In the genomic region with DNA sequence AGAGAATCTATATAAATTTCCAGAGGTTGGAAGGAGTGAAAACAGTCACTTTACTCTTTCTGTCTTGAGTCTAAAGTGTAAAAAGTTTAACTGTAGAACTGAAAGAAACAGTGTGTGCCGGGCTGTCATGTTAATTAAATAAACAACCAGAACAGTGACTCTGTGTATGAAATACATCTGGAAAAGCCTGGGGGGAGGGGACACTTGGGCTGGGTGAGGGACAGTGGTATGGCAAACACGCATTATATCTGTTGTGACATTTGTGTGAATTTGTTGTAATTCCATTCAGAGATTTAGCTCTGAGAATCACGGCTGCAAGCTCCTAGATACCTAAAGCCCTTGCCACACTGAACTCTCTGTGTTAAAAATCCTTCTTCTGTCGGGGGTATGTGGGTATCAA, we compare ENCODE assay signal across 15 mouse cellular contexts. TPM values are rescaled to one million over a fixed set of nuclear protein-coding genes. Genes with fewer than 3 reads are reported as not detected.
DNase-seq lines count a peak whose midpoint lies in the region; ATAC-seq and TF ChIP-seq lines count a peak whose summit lies in the region.
"Had no signal": no experiment of that assay in that cellular context is flagged by ENCODE, and none has a peak within 500 bp of the region (broad histone marks: within the 10 kb centered on the region; RNA-seq: fewer than 3 reads in every experiment).

No protein-coding gene starts in this region.

- no peak for TF ChIP-seq POLR2A in limb, embryonic 14.5 days (IDR thresholded peaks at IDR 0.05; ENCODE audit: borderline replicate concordance, extremely low read depth, insufficient read depth, insufficient read length)

- H3K27ac ChIP-seq in embryonic facial prominence, embryonic 11.5 days (replicated peaks; ENCODE audit: low read depth, low read length): no peak overlapping the region
- H3K27ac ChIP-seq in embryonic facial prominence, embryonic 10.5 days (replicated peaks): no peak overlapping the region
- H3K27ac ChIP-seq in kidney, embryonic 15.5 days: no peak overlapping the region
- no peak overlapping the region for H3K27ac ChIP-seq in kidney, embryonic 14.5 days (ENCODE audit: low read depth, low read length)
- H3K27ac ChIP-seq in lung, postnatal 0 days (ENCODE audit: low read length): no peak overlapping the region
- 0 out of 2 replicates have a peak overlapping the region, but pooled peaks have one; percentile 27 for H3K27ac ChIP-seq in limb, embryonic 14.5 days (replicated peaks; ENCODE audit: low read depth, low read length)
- H3K27ac ChIP-seq: hindbrain, embryonic 15.5 days; liver, embryonic 14.5 days; neural tube, embryonic 12.5 days had no signal

- no peaks in the 10 kb centered on the region; the same call in 1 of the 2 replicates for H3K4me1 ChIP-seq in embryonic facial prominence, embryonic 11.5 days (ENCODE audit: control insufficient read depth, insufficient read depth, low read length)
- peaks cover 53% of the 10 kb centered on the region for H3K4me1 ChIP-seq in embryonic facial prominence, embryonic 10.5 days
- peaks cover 27% of the 10 kb centered on the region; the same call in 1 of the 2 replicates for H3K4me1 ChIP-seq in kidney, embryonic 15.5 days
- H3K4me1 ChIP-seq in kidney, embryonic 14.5 days (ENCODE audit: control insufficient read depth, insufficient read depth, low read length): 0 out of 2 replicates have a peak, but pooled peaks cover 3% of the 10 kb centered on the region
- H3K4me1 ChIP-seq in lung, postnatal 0 days (ENCODE audit: insufficient read depth, low read depth, low read length): no peaks in the 10 kb centered on the region; the same call in 1 of the 2 replicates
- peaks cover 21% of the 10 kb centered on the region for H3K4me1 ChIP-seq in limb, embryonic 14.5 days (ENCODE audit: control insufficient read depth, insufficient read depth, low read length)

- H3K36me3 ChIP-seq in embryonic facial prominence, embryonic 11.5 days (replicated peaks; ENCODE audit: control insufficient read depth, insufficient read depth, low read depth, low read length): no peaks in the 10 kb centered on the region
- H3K36me3 ChIP-seq in embryonic facial prominence, embryonic 10.5 days (replicated peaks): no peaks in the 10 kb centered on the region
- H3K36me3 ChIP-seq in kidney, embryonic 15.5 days: no peaks in the 10 kb centered on the region
- H3K36me3 ChIP-seq in kidney, embryonic 14.5 days (ENCODE audit: control insufficient read depth, insufficient read depth, low read length): no peaks in the 10 kb centered on the region
- H3K36me3 ChIP-seq in lung, postnatal 0 days (ENCODE audit: insufficient read depth, low read length): no peaks in the 10 kb centered on the region
- H3K36me3 ChIP-seq in limb, embryonic 14.5 days (ENCODE audit: control insufficient read depth, insufficient read depth, low read length): no peaks in the 10 kb centered on the region
- H3K36me3 ChIP-seq: hindbrain, embryonic 15.5 days; neural tube, embryonic 12.5 days had no signal

- no peaks in the 10 kb centered on the region for H3K27me3 ChIP-seq in embryonic facial prominence, embryonic 11.5 days (ENCODE audit: control insufficient read depth, insufficient read depth, low read length)
- H3K27me3 ChIP-seq in embryonic facial prominence, embryonic 10.5 days (replicated peaks; ENCODE audit: low read depth, poor library complexity, severe bottlenecking): peaks cover 28% of the 10 kb centered on the region
- peaks cover 14% of the 10 kb centered on the region for H3K27me3 ChIP-seq in kidney, embryonic 15.5 days
- no peaks in the 10 kb centered on the region; the same call in 1 of the 2 replicates for H3K27me3 ChIP-seq in kidney, embryonic 14.5 days (ENCODE audit: control insufficient read depth, insufficient read depth, low read length)
- H3K27me3 ChIP-seq in lung, postnatal 0 days (replicated peaks; ENCODE audit: insufficient read depth, low read length): peaks cover 7% of the 10 kb centered on the region; the same call in 1 of the 2 replicates
- H3K27me3 ChIP-seq in limb, embryonic 14.5 days (ENCODE audit: control insufficient read depth, insufficient read depth, low read length): no peaks in the 10 kb centered on the region; the same call in 1 of the 2 replicates

- DNase-seq in embryonic facial prominence, embryonic 11.5 days (ENCODE audit: low spot score): peak; percentile 36
- DNase-seq in embryonic facial prominence, embryonic 10.5 days (ENCODE audit: low spot score): no peak
- DNase-seq in lung, postnatal 0 days (ENCODE audit: low spot score): peak; percentile 49
- DNase-seq in lung, postnatal 10 days: no peak
- no peak for DNase-seq in limb, embryonic 14.5 days (ENCODE audit: low spot score)
- DNase-seq in gastrocnemius, adult 18-20 months (ENCODE audit: low spot score): no peak
- DNase-seq: cerebellum, adult 2 months; gastrocnemius, postnatal 25 days; spleen, adult 18-20 months had no signal

- 23% methylated on average over 4 of the region's 4 CpGs for WGBS in embryonic facial prominence, embryonic 11.5 days
- WGBS in embryonic facial prominence, embryonic 10.5 days: 33% methylated on average over 4 of the region's 4 CpGs
- 61% methylated on average over 4 of the region's 4 CpGs for WGBS in kidney, embryonic 15.5 days
- WGBS in kidney, embryonic 14.5 days: 70% methylated on average over 4 of the region's 4 CpGs
- 45% methylated on average over 4 of the region's 4 CpGs for WGBS in lung, postnatal 0 days
- WGBS in limb, embryonic 14.5 days: 40% methylated on average over 4 of the region's 4 CpGs

- TF ChIP-seq CTCF in lung, postnatal 0 days (IDR thresholded peaks at IDR 0.05): no peak

- H3K9me3 ChIP-seq in embryonic facial prominence, embryonic 11.5 days (replicated peaks; ENCODE audit: control insufficient read depth, low read length): no peaks in the 10 kb centered on the region
- no peaks in the 10 kb centered on the region for H3K9me3 ChIP-seq in embryonic facial prominence, embryonic 10.5 days
- no peaks in the 10 kb centered on the region for H3K9me3 ChIP-seq in kidney, embryonic 15.5 days (replicated peaks)
- H3K9me3 ChIP-seq in kidney, embryonic 14.5 days (ENCODE audit: control insufficient read depth, low read length): no peaks in the 10 kb centered on the region
- no peaks in the 10 kb centered on the region for H3K9me3 ChIP-seq in lung, postnatal 0 days (ENCODE audit: low read length)
- H3K9me3 ChIP-seq in limb, embryonic 14.5 days (ENCODE audit: control insufficient read depth, low read length): no peaks in the 10 kb centered on the region
- H3K9me3 ChIP-seq: hindbrain, embryonic 15.5 days; neural tube, embryonic 12.5 days had no signal

- H3K9ac ChIP-seq in embryonic facial prominence, embryonic 11.5 days (replicated peaks; ENCODE audit: low read length): no peak overlapping the region
- no peak overlapping the region for H3K9ac ChIP-seq in kidney, embryonic 15.5 days
- no peak overlapping the region for H3K9ac ChIP-seq in kidney, embryonic 14.5 days (ENCODE audit: low read depth, low read length)
- H3K9ac ChIP-seq in lung, postnatal 0 days (replicated peaks; ENCODE audit: low read depth): no peak overlapping the region
- H3K9ac ChIP-seq in limb, embryonic 14.5 days (ENCODE audit: low read depth, low read length, severe bottlenecking): no peak overlapping the region
- H3K9ac ChIP-seq: hindbrain, embryonic 15.5 days; liver, embryonic 14.5 days; neural tube, embryonic 12.5 days had no signal

- ATAC-seq in embryonic facial prominence, embryonic 11.5 days (replicated peaks; ENCODE audit: insufficient number of reproducible peaks, low FRiP score, low TSS enrichment, low read depth): no peak
- ATAC-seq in kidney, embryonic 15.5 days (replicated peaks; ENCODE audit: low FRiP score): no peak
- no peak for ATAC-seq in kidney, embryonic 14.5 days (ENCODE audit: low FRiP score, low TSS enrichment)
- ATAC-seq in lung, postnatal 0 days: peak; percentile 32; the same call in 1 of the 2 replicates
- ATAC-seq in limb, embryonic 14.5 days (ENCODE audit: low FRiP score, low read depth): no peak

- H3K4me2 ChIP-seq in embryonic facial prominence, embryonic 11.5 days (ENCODE audit: low read depth, low read length): no peak overlapping the region
- 0 out of 2 replicates have a peak overlapping the region, but pooled peaks have one; percentile 21 for H3K4me2 ChIP-seq in kidney, embryonic 15.5 days
- H3K4me2 ChIP-seq in kidney, embryonic 14.5 days (replicated peaks; ENCODE audit: low read depth, low read length): no peak overlapping the region
- no peak overlapping the region for H3K4me2 ChIP-seq in lung, postnatal 0 days (replicated peaks; ENCODE audit: low read depth, low read length)
- H3K4me2 ChIP-seq in limb, embryonic 14.5 days (replicated peaks; ENCODE audit: low read depth, low read length, severe bottlenecking): no peak overlapping the region
- H3K4me2 ChIP-seq: hindbrain, embryonic 15.5 days; neural tube, embryonic 12.5 days had no signal

- no peak overlapping the region for H3K4me3 ChIP-seq in embryonic facial prominence, embryonic 11.5 days (ENCODE audit: low read depth, low read length)
- no peak overlapping the region for H3K4me3 ChIP-seq in embryonic facial prominence, embryonic 10.5 days
- no peak overlapping the region for H3K4me3 ChIP-seq in kidney, embryonic 15.5 days (replicated peaks)
- H3K4me3 ChIP-seq in kidney, embryonic 14.5 days (ENCODE audit: low read length): no peak overlapping the region
- no peak overlapping the region for H3K4me3 ChIP-seq in lung, postnatal 0 days (ENCODE audit: low read depth, low read length)
- no peak overlapping the region for H3K4me3 ChIP-seq in limb, embryonic 14.5 days (replicated peaks; ENCODE audit: low read length)
- H3K4me3 ChIP-seq: hindbrain, embryonic 15.5 days; neural tube, embryonic 12.5 days had no signal

- TF ChIP-seq EP300 in lung, postnatal 0 days (IDR thresholded peaks at IDR 0.05): 0 out of 2 replicates have a peak, but pooled peaks have one; percentile 9

RNA-seq across cellular contexts. Expression of a gene that starts 5.9 kb away (rescaled TPM):
- polyA plus RNA-seq in embryonic facial prominence, embryonic 11.5 days (2014; fragmentation: Nextera tagmentation; extraction: Ambion mirVana): 2.8 and 3.9 TPM in 2 replicates
- polyA plus RNA-seq in embryonic facial prominence, embryonic 10.5 days (2016; fragmentation: Nextera tagmentation; extraction: Ambion mirVana): 1.3 and 2.0 TPM in 2 replicates
- 10.5 and 12.0 TPM in 2 replicates for polyA plus RNA-seq in kidney, embryonic 15.5 days (2015; fragmentation: Nextera tagmentation; extraction: Ambion mirVana)
- 10.5 and 13.8 TPM in 2 replicates for polyA plus RNA-seq in kidney, embryonic 14.5 days (2014; fragmentation: Nextera tagmentation; extraction: Ambion mirVana)
- polyA plus RNA-seq in lung, postnatal 0 days (2015; fragmentation: Nextera tagmentation; extraction: Ambion mirVana): 10.1 and 12.1 TPM in 2 replicates
- polyA plus RNA-seq in limb, embryonic 14.5 days (2012; rRNA removed): 4.6 and 5.6 TPM in 2 replicates
- polyA plus RNA-seq in limb, embryonic 14.5 days (2014; fragmentation: Nextera tagmentation; extraction: Ambion mirVana): 5.2 and 6.4 TPM in 2 replicates
- total RNA-seq in gastrocnemius, adult 18-20 months (2021): 1 to 10 TPM; 2.4 to 2.6 TPM
- total RNA-seq: megakaryocyte progenitor cell, adult 5-6 weeks had no signal

Comparison
In these comparisons a context has a peak if more than half of its experiments do, and no peak if none do; other contexts are left out.
1. DNase-seq: peak in embryonic facial prominence, embryonic 11.5 days (single experiment) and lung, postnatal 0 days (single experiment); none in embryonic facial prominence, embryonic 10.5 days (single experiment), lung, postnatal 10 days (single experiment), limb, embryonic 14.5 days (single experiment) and gastrocnemius, adult 18-20 months (single experiment).